Mouse (Mus musculus) gastrocnemius, postnatal 36 days (tissue): ENCODE results near the gene Trmt2a. TPM values are rescaled to one million over a fixed set of nuclear protein-coding genes. Genes with fewer than 3 reads are reported as not detected.
A peak's percentile ranks its signal among the peaks of the same experiment; 100 is the strongest.

ENCODE experiments used
- DNase-seq, 2 experiments: peaks; one replicate each; pipeline ENCODE4 v3.0.0; 2022
- intact Hi-C: fragments of 180-260 bp; cut with DNase I; formaldehyde crosslinking; loops from one replicate; pipeline ENCODE4 v1.15.1; 2025
- total RNA-seq, 2 experiments: library from RNA; stranded (reverse); gene quantifications; 2 replicates each; pipeline ENCODE4 v1.2.3; 2021

Gene Trmt2a
- total RNA-seq, 2 experiments from 2014 or later, result 8.8 to 10.4 TPM

DNA sequence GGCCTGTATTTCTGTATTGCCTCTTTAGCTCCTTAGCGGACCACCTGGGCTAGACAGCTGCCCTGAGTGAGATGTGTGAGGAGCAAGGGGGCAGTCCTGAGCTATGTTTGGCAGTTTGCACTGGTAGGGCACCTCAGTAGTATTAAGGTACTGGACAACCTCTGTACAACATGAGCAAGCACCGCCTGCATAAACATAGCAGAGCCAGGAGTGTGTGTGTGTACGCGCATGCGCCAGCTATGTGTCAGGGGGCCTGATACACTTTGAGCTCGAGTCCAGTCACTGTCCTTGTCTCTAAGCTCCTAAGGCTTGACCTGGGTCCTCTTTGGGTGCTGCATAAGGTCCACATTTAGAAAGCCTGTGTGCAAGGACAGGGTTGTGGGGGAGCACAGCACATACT is 17.9 kb upstream of the Trmt2a start:
- no peak for DNase-seq
- intact Hi-C loops, result no loop called here

DNA sequence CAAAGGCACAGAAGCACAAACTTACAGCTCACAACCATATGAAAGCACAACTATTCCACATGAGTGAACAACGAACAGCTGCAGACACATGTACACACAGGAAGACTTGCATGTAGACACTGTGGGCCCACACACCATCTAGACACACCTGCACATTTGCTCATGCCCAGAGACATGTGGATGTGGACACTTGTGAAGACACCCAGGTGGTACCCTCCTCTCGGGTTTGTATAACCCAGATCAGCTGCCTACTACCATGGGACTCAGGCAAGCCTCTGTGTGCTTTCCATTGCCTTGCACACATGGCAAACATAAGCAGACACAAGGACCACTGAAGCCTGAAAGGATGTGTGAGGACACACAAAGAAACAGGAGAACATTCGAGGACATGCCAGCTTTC is 17.4 kb upstream of the Trmt2a start:
- intact Hi-C loops, result no loop called here
- no peak for DNase-seq

DNA sequence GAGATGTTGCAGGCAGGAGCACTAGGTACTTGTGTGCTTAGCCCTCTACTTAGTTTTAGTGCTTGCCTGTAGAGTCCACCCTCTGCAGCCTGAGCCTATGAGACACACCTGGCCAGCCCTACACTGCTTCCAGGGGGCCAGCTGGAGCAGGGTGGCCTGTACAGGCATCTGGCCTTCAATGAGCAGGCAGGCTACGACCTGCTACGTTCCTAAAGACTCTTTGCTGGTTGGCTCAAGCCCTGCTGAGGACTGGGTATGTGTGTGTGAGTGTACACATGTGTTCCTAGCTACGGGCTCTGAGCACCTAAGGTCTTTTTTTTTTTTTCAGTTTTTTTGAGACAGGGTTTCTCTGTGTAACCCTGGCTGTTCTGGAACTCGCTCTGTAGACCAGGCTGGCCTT is 17.0 kb upstream of the Trmt2a start:
- intact Hi-C loops, result no loop called here

DNA sequence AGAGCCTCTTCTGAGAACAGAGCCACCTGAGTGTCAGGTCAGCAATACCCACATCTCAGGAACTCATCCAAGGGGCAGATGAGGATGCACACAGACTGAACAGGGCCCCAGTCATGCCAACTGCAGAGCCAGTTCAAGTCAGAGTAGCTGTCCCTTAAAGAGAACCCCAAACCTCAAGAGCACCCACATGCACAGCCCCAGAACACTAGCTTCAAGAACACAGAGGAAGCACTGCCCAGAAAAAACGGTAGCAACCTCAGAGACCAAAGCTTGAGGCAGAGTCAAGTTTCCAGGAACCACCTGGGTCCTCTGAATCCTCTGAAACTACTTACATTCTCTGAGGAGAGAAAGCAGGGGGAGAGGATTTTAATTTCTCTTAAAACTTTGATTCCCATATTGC is 15.0 kb upstream of the Trmt2a start:
- intact Hi-C loops, result no loop called here
- no peak for DNase-seq

More for the DNA sequence above, 17.0 kb upstream of the Trmt2a start:
- DNase-seq, result no peak

DNA sequence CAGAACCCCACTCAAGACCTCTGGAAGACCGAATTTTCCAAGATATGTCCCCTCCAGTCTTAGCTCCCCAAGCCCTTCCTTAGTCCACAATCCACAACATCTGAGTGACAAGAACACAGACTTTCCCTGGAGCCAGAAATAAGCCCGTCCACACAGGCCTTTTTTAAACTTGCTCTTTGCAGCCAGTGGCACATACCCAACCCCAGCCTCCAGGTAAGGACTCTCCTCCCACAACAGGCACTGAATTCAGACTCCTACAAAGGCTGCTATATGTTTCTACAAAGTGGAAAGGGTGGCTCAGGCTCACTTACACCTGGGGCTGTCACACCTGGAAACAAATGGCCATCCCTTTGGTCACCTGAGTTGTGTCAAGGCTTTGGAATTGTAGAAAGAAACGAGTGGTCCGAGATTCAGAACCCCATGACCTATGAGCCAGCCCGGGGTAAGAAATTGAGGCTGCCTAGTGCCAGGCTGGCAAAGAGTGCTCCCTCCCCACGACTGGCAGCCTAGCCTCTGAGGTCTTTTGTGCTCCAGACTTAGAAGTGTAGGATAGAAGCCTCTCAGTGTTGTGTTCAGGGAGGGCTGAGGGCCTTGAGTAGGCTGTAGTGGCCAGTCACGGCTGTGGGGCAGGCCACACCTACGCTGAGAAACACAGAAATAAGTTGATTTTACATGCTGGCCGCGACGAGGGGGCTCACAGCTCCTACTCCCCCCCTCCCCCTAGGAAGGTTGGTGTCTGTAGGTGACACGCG is 14.4 kb upstream of the Trmt2a start:
- intact Hi-C loops, result no loop called here
- peak in 1 of 2 experiments; percentile 20 for DNase-seq

DNA sequence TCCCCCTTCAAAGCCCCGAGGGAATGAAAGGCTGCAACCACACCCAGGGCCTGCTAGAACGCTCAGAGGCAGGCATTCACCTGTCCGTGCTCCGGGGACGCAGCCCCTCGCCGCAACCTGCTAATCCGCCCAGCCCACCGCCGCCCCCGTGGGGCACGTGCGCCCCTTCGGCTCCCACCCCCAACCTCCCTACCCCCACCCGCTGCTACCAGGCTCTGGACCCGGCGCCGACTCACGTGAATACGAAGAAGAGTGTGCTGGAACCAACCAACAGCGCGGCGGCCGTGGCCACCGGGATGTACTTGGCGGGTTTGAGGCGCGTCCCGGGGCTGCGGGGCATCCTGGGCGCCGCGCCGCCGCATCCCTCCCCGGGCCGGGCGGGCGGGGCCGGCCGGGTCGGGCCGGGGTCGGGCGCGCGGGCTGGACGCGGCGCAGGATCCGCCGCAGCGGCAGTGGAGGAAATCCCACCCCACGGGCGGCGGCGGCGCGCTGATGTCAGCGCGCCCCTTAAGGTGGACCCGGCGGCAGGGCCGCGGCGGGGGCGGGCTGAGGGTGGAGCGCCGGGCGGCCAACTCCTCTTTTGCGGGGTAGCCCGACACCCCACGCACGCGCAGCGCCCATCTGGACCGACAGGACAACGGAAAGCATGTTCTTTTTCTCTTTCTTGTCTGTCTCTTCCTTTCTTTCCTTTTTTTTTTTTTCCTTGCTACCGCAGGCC is 13.6 kb upstream of the Trmt2a start, which contains the start of gene Zdhhc8:
Gene Zdhhc8 (minus strand): TSS at position 466 of the 718 bp plus-strand sequence.
- intact Hi-C loops, result no loop called here
- peak; percentile 65 to 75 for DNase-seq

DNA sequence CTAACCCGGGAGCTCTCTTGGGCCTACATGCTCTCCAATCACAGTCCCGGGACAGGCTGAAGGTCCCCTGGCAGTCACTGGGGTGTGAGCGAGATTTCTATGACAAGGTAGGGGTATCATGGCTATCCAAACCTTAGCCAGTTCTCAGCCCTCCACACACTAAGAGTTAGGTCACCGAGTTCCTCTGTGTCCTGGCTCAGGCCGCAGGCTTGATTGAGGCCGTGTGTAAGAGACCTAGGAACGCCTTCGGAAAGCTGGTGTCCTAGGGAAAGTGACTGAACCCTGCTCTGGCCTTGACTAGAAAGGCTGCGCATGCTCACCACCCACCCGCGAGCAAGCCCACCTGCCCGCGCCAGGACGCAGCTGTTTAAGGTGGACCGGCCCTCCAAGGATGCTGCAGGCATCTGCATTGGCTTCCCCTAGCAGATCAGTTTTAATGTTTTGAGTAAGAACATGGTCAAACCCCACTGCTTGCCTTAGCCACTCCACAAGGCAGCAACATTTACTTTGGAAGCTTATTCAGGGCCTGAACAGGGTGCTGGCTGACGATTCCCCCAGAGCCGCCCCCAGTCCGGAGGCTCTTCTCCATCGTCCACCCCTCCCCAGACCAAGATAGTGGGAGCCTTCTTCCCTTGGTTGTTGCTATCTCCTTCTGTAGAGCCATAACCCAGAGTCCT is 13.0 kb upstream of the Trmt2a start:
- intact Hi-C loops, result no loop called here
- peak; percentile 62 to 68 for DNase-seq

DNA sequence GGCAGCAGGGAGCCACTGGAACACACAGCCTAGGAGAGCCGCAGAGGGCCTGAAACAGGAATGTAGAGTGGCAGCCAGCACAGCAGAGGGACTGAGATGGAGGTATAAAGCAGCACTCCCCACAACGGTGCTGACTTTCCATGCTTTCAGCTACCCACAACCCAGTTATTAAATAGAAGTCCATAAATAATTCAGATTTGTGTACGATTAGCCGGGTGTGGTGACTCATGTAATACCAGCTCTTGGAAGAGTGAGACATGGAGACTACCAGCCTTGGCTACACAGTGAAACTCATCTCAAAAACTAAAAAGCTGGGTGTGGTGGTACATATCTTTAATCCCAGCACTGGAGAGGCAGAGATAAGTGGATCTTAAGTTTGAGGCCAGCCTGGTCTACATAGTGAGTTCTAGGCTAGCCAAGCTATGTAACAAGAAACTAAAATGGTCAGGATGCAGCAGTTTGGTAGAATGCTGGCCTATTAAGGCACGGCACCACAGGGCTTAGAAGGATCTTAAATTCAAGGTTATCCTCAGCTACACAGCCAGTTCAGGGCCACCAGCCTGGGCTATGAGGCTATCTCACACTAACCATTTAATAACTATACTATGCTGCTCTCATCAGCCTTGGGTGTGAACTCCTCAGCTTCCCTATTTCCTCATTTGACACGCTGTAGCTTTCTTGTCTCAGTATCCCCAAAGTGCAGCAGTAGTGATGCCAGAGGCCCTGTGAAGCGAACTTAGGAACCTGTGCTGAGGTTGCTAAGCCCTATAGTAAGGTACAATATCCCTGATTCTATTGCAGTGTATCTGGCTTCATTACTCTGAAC is 11.6 kb upstream of the Trmt2a start:
- DNase-seq, result no peak
- intact Hi-C loops, result no loop called here

DNA sequence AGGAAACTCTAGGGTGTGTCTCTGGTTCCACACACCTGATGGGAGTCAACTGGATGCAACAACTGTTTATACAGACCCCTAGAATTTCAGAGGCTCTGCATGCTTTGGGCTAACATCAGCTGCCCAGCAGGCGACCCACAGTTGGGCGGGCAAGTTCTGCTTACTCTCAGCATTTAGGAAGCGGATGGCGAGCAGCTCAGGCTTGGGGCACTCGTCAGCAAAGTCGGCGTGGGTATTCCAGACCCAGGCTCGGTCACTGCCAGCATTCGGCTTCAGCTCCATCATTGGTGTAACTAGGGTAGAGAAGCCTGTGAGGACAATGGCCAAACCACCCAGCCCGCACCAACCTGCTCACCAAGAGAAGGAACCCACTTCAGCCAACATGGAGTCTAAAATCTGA is 6.9 kb upstream of the Trmt2a start:
- DNase-seq, result no peak
- intact Hi-C loops, result no loop called here

DNA sequence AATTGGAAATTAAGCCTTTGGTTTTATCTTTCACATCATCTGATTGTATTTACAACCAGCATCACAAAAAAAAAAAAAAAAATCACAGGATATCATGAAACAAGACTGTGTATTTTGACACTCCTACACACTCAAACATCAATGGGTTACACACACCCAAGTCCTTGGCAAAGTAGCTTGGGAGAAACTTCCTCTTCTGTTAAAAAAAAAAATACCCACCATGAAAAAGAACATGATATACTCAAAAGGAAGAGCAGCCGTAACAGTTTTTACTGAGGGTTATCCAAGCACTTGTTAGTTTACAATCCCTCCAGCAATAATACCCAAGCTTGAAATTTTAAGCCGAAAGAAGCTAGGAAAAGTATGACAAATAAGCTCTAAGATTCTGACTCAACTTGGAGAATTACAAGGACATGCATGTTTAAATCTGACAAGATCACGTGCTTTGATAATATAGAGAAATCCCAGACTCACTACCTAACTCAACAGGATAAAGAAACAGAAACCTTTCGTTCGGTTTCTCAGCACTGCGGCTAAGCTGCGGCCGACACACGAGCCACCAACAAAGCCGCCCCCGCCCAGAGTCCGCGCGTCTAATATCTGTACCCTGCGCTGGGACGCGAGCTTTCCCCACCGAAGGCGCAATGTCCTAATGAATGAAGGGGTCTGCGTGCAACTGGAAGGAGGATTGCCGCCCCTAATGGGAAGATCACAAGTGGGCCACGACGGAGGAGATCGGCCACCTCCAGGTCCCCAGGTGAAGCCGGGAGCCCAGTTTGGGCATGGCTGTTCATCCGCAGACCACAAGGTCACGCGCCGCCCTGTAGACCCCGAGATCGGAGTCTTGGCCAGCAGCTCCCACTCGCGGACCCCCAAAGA is 719 bp upstream of the Trmt2a start:
- intact Hi-C loops, result no loop called here
- no peak for DNase-seq

DNA sequence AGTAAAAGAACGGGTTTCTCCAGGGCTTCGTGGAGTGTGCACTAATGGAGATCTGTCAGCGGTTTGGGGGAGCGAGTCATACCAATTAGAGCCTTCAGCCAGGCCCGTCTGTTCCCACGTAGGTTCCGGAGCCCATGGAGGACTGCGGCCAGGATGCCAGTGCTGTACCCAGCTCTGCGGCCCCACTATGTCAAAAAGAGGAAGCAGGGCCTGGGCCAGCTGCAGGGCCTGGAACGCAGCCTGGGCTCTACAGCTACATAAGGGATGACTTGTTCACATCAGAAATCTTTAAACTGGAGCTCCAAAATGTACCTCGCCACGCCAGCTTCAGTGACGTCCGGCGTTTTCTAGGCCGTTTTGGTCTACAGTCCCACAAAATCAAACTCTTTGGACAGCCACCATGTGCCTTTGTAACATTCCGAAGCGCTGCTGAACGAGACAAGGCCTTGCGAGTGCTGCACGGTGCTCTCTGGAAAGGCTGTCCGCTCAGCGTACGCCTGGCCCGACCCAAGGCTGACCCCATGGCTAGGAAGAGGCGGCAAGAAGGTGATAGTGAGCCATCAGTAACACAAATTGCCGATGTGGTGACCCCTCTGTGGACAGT is 987 bp downstream of the Trmt2a start:
- peak in 1 of 2 experiments; percentile 42 for DNase-seq
- intact Hi-C loops, result no loop called here

DNA sequence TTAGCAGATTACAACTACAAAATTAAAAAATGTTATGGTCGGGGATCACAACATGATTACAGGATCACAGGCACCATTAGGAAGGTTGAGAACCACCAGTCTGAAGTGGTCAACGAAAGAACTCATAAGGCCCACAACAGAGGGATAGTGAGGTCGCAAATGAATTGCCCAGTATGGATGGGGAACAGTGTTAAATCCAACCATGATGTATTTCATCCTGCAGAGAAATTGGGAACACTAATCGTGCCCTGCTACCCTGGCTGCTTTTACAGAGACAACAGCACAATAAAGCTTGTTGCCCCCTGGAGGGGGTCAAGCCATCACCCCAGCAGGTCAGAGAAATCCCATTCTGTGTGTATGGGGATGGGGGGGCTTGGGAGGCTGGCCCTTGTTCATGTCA is 1.8 kb downstream of the Trmt2a start:
- intact Hi-C loops, result loop anchor here (5.0 kb wide), 1 partner anchor 37 kb away; the partner anchor contains the start of gene Dgcr8
- DNase-seq, result no peak

DNA sequence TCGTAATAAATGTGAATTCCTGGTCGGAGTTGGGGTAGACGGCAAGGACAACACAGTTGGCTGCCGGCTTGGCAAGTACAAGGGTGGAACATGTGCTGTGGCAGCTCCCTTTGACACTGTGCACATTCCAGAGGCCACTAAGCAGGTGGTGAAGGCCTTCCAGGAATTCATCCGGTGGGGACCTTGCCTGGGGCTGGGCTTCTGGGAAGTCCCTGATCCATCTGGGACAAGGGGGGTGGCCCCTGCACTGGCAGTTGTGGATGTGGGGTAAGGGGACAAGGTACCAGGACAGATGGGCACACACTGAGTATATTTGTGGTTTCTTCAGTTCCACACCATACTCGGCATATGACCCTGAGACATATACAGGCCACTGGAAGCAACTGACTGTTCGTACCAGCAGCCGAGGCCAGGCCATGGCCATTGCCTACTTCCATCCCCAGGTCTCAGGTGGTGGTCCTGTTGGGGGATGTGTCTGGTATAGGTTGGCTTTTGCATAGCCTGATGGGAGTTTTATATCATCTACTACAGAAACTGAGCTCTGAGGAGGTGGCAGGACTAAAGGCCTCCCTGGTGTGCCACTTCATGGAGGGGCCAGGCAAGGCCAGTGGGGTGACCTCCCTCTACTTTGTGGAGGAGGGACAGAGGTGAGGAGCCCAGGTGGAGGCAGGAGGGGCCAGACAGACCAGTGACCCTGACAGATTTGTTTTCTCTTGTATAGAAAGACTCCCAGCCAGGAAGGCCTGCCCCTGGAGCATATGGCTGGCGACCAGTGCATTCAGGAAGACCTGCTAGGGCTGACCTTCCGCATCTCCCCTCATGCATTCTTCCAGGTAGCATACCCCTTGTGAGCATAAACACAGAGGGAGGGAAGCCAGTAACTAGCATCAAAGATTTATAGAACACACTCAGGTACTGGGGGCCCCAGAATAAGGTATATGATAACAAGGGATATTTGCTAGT is 2.6 kb downstream of the Trmt2a start:
- intact Hi-C loops, result loop anchor here (5.0 kb wide), 1 partner anchor 36 kb away; the partner anchor contains the start of gene Dgcr8
- no peak for DNase-seq

DNA sequence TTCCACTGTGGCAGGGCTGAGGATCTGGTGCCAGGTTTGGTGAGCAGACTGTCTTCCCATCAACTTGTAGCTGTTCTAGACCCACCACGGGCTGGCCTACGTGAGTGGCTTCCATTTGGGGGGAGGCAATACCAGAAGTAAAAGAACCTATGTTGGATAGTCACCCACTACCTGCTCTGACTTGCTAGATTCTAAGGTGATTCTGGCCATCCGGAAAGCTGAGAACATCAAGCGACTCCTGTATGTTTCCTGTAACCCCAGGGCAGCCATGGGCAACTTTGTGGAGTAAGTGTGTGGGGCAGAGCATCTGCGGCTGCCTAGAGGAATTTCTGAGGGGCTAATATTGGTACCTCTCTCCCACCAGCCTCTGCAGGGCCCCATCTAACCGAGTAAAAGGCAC is 4.3 kb downstream of the Trmt2a start:
- intact Hi-C loops, result loop anchor here (5.0 kb wide), 1 partner anchor 35 kb away; the partner anchor contains the start of gene Dgcr8
- DNase-seq, result no peak

DNA sequence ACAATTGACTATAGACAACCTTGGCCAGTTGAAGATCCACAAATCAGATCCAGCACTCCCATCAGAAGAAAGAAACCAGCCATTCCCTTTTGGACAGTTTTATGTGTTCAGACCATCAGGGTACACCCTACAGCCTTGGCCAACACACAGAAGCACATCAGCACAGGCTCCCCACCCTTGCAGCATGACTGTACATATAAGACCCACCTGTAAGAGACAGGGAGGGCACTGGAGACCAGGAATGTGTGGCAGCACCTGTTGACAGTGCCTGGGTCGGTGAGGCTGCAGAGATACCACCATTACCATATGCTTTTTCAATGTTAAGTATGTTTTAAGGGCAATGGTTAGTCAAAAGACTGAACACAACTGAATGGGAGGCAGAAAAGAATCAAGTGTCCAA is 5.4 kb downstream of the Trmt2a start:
- DNase-seq, result no peak
- intact Hi-C loops, result loop anchor here (5.0 kb wide), 1 partner anchor 33 kb away; the partner anchor contains the start of gene Dgcr8

DNA sequence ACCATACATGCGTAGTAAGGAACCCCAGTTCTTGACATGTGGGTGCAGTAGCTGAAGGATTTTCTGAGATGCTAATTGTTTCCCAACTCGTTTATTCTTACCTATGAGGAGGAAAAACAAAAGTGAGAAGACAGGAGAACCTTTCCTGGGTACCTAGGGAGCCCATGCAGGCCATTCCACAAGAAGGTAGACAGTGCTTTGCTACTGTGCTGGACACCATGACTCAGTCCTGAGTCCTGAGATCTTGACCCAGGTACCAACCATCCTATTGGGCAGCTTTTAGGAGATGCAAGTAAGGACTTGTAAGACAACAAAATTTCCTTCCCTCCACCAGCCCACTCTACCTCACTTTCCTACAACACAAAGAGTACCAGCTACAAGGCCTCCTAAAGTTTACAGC is 9.7 kb downstream of the Trmt2a start, which contains the start of gene Gm49776:
Gene Gm49776 (minus strand): TSS at position 101 of the 400 bp plus-strand sequence.
- intact Hi-C loops, result no loop called here
- DNase-seq, result no peak

DNA sequence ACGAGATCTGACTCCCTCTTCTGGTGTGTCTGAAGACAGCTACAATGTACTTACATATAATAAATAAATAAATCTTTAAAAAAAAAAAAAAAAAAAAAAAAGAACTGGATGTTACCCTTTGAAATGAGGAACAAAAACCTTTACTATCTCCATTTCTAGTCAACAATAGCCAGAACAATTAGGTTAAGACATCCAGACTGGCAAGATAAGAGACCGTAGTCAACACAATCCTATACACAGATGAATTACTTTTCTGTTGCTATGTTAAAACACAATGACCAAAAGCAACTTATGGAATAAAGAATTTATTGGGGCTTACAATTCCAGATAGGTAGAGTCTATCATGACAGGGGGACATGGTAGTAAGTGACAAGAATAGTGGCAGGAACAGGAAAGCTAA is 16.5 kb downstream of the Trmt2a start:
- no peak for DNase-seq
- intact Hi-C loops, result no loop called here

DNA sequence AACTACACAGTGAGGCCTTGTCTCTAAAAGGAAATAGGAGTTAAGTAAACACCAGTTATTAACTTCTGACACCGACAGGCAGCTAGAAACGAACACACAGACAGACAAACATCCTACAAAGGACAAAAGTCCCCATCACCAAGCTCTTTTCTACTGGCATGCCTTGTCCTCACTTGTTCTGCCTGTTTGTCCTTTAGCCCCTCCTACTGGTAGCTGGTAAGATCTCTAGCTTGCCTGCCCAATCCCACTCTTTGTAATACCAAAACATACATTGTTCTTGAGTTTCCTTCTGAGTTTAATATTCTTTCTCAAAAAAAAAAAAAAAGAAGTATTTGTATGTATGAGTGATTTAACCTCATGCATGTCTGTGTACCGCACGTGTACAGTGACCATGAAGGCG is 19.7 kb downstream of the Trmt2a start:
- intact Hi-C loops, result no loop called here
- no peak for DNase-seq
